Mouse (Mus musculus): Measurements from ENCODE around the gene Ntrk3. TPM values are rescaled to one million over a fixed set of nuclear protein-coding genes. Genes with fewer than 3 reads are reported as not detected.

The Ntrk3 gene
- total RNA-seq, 2 experiments from 2014 or later = 1.1 to 1.5 TPM

DNA sequence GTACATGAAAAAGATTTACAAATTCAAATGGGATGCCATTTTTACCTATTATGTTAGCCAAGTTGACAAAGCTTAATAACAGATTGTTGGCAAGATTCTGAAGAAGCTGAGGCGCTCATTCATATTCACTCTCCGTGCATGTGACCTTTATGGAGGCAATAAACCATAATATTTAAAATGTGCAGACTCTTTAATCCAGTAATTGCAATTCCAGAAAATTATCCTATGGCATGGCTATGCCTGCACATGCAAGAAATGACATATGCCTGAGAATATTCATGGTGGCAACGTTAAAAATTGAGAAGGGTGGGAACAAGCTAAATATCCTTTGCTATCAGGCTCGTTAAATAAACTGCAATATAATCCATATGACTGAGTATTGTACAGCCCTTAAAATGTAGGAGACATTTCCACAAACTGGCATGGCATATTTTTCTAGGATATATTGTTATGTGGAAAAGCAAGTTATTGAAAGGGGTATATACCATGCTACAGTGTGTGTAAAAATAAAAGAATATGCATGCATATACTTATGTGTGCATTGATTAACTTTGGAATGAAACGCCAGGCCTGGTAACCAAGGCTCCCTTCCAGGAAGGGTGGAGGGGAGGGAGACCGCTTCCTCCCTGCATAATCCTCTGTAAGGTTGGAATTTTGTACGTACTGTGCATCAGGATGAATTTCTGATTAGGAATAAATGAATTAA lies 16.1 kb upstream of the Ntrk3 start:
- intact Hi-C loops (cut with DNase I) = no loop called here
- no peak for DNase-seq
- no peak overlapping the region for H3K27ac ChIP-seq
- H3K4me3 ChIP-seq = no peak overlapping the region
- no peak for TF ChIP-seq CTCF (IDR thresholded peaks at IDR 0.05)

GRCm38 (mm10) chr7:78752961-78753360 lies 15.1 kb upstream of the Ntrk3 start:
- H3K27ac ChIP-seq = no peak overlapping the region
- no peak overlapping the region for H3K4me3 ChIP-seq
- intact Hi-C loops (cut with DNase I) = no loop called here

DNA sequence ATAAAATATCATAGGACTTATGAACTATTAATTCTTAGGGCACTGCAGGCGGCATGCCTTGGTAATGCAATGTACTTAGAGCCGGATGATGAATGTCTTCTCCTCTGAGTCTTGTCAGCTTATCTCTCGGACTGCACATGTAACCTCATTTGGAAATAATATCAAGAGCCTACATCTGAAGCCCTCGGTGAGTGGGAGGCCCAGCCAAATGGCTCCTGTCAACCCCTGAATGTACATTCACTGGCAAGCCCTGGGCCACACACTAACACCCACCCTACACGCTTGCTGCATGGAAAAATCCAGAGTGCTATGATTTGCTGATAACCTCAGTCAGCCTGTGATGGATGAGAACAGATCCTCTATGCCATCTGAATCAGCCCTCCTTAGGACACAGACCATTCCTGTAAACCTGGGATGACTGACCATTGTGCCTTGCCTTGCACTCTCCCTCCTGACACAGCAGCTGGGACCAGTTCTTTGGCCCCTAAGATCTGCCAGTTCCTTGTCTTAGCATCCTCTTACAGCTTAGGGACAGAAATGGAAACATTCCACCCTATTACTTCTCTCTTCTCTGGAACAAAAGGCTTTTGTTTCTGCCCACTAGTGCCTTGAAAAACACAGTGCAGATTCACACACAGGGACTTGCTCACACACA lies 6.0 kb upstream of the Ntrk3 start:
- TF ChIP-seq CTCF (IDR thresholded peaks at IDR 0.05) = no peak
- intact Hi-C loops (cut with DNase I) = no loop called here

More at GRCm38 (mm10) chr7:78752961-78753360, 15.1 kb upstream of the Ntrk3 start:
- TF ChIP-seq CTCF (IDR thresholded peaks at IDR 0.05) = no peak
- DNase-seq = no peak

GRCm38 (mm10) chr7:78739351-78740000 lies 1.7 kb upstream of the Ntrk3 start:
- Histone ChIP-seq H3K4me3 (no peak overlapping the region), H3K27ac (no peak overlapping the region)
- no peak for DNase-seq
- TF ChIP-seq CTCF (IDR thresholded peaks at IDR 0.05) = no peak
- intact Hi-C loops (cut with DNase I) = no loop called here

More for the DNA sequence above, 6.0 kb upstream of the Ntrk3 start:
- Histone ChIP-seq H3K27ac (no peak overlapping the region), H3K4me3 (no peak overlapping the region)
- DNase-seq = no peak

GRCm38 (mm10) chr7:78737196-78737595 lies 616 bp downstream of the Ntrk3 start:
- no peak overlapping the region for H3K27ac ChIP-seq
- no peak overlapping the region for H3K4me3 ChIP-seq
- intact Hi-C loops (cut with DNase I) = no loop called here
- no peak for TF ChIP-seq CTCF (IDR thresholded peaks at IDR 0.05)
- DNase-seq = no peak

DNA sequence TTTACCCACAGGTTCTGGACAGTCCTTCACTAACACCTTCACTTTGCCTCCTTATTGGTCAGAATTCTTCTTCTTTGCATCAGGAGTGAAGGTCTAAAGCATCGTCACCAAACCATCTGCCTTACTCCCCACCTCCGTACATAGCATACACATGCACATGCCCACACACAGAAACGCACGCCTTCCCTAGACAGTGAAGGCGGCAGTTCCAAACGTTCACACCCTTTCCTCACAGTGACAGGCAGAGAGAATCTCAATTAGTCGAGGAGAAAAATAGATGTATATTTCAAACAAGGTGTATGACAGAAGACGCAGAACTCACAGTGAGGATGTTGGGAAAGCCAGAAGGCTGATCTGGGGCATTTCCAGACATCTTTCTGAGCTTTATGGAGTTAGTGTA lies 6.4 kb downstream of the Ntrk3 start:
- no peak overlapping the region for H3K27ac ChIP-seq
- intact Hi-C loops (cut with DNase I) = no loop called here

DNA sequence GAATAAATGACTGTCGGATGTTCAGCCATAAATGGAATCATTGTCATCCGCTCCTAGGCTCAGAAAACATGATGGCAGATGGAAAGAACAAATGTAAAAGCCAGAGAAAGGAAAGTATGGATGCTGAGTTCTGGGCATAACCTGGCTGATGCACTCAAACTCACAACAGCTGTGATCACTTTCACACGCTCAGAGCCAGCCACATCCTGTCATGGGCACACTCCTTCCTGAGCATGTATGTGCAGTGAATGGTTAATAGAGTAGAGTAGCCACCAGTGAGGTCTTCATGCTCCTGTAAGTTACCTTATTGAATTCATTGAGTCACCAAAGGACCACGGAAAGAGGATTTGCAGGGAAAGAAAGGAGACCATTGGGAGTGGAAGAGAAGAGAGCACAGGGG lies 13.2 kb downstream of the Ntrk3 start:
- Histone ChIP-seq H3K27ac (no peak overlapping the region), H3K4me3 (no peak overlapping the region)
- DNase-seq = no peak
- TF ChIP-seq CTCF (IDR thresholded peaks at IDR 0.05) = no peak
- intact Hi-C loops (cut with DNase I) = no loop called here

More for the DNA sequence above, 6.4 kb downstream of the Ntrk3 start:
- H3K4me3 ChIP-seq = no peak overlapping the region
- no peak for TF ChIP-seq CTCF (IDR thresholded peaks at IDR 0.05)
- no peak for DNase-seq

DNA sequence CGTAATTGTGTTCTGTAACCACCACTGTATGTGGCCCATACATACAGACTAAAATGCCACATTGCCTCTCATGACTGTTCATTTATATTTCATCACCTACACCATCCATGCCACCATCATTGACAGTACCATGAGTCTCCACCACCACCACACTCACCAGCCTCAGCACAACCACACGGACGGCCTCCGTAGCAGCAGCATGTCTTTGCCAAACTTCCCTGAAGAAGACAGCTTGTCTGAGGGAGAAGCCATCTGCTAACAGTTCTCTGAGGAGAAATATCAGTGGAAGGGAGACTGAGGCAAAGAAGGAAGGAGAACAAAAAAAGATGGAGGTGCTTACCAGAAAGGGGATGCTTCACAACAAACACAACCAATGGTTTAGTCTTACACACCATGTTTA lies 15.8 kb downstream of the Ntrk3 start:
- DNase-seq = no peak
- TF ChIP-seq CTCF (IDR thresholded peaks at IDR 0.05) = no peak
- no peak overlapping the region for H3K27ac ChIP-seq
- no peak overlapping the region for H3K4me3 ChIP-seq
- intact Hi-C loops (cut with DNase I) = no loop called here

- no peak for TF ChIP-seq CTCF (IDR thresholded peaks at IDR 0.05)
- H3K27ac ChIP-seq = no peak overlapping the region
- intact Hi-C loops (cut with DNase I) = no loop called here
- no peak for DNase-seq
- H3K4me3 ChIP-seq = no peak overlapping the region
These were observed 16.6 kb downstream of the Ntrk3 start for GRCm38 (mm10) chr7:78720989-78721816.

DNA sequence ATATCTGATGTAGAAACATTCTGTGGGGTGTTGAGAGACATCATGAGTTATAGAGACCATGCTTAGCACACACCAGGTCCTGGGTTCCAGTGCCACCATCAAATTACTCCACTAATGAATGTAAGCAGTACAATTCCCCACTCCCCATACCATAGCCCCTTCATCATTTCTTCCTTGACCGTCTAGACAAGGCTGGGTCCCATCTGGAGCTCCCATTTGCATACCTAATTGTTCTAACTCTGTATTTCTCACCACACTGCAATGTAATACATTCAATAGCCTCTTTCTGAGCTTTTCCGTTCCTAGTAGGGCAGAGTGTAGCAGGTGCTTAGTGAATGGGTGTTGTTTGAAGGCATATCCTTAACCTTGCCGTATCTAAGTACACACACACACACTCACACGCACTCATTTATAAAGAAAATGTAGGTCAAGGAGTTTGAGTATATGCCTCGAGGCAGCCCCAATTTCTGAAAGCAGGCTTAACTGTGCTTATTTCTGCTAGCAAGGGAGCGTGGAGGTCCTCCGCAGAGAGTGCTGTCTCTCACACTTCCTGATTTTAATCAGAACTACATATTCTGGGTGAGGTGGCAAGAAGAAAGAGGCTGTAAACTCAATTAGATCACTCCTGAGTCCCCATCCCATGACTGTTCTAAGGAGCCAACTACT lies 17.9 kb downstream of the Ntrk3 start:
- intact Hi-C loops (cut with DNase I) = no loop called here
- Histone ChIP-seq H3K4me3 (no peak overlapping the region), H3K27ac (no peak overlapping the region)
- no peak for DNase-seq
- TF ChIP-seq CTCF (IDR thresholded peaks at IDR 0.05) = no peak

- intact Hi-C loops (cut with DNase I) = no loop called here
- no peak for DNase-seq
- Histone ChIP-seq H3K4me3 (no peak overlapping the region), H3K27ac (no peak overlapping the region)
- TF ChIP-seq CTCF (IDR thresholded peaks at IDR 0.05) = no peak
These were observed 18.7 kb downstream of the Ntrk3 start for GRCm38 (mm10) chr7:78719117-78719516.

- Histone ChIP-seq H3K4me3 (no peak overlapping the region), H3K27ac (no peak overlapping the region)
- intact Hi-C loops (cut with DNase I) = no loop called here
- no peak for TF ChIP-seq CTCF (IDR thresholded peaks at IDR 0.05)
- no peak for DNase-seq
These were observed 19.6 kb downstream of the Ntrk3 start for GRCm38 (mm10) chr7:78718191-78718609.

Data from gastrocnemius, adult 2 months (tissue).